Mouse (Mus musculus) CH12.LX (cell line): ENCODE measurements at regions not wholly inside any gene's neighbourhood (a gene's known extent, or its start where the extent isn't known, plus 50 kb on each side); places are given as distances from the start of the nearest gene placed in this dataset.

Source experiments
- BHLHE40 ChIP-seq: IDR thresholded peaks from 2 replicates; pipeline ENCODE4 v1.6.1; 2011; ENCODE audit warnings: mild to moderate bottlenecking, low read depth, low read length, improper control_type of control experiment
- CHD1 ChIP-seq: IDR thresholded peaks from 2 replicates; pipeline ENCODE4 v1.6.1; 2012; ENCODE audit warnings: low read depth, low read length, improper control_type of control experiment, inconsistent platforms
- CHD2 ChIP-seq: IDR thresholded peaks from 2 replicates; pipeline ENCODE4 v1.6.1; 2011; ENCODE audit warnings: low read length, improper control_type of control experiment
- CTCF ChIP-seq, 2 experiments: IDR thresholded peaks in 1 of 2; conservative IDR thresholded peaks in 1 of 2; 2 replicates each; pipeline ENCODE4 v1.5.1; 2011 to 2012; ENCODE audit warnings: low read depth in 2 of 2, low read length in 2 of 2, improper control_type of control experiment in 1 of 2, inconsistent platforms in 1 of 2, mild to moderate bottlenecking in 1 of 2, moderate library complexity in 1 of 2
- E2F4 ChIP-seq: IDR thresholded peaks from 2 replicates; pipeline ENCODE4 v1.6.1; 2011; ENCODE audit warnings: low read depth, low read length, improper control_type of control experiment; ENCODE audit not compliant: insufficient replicate concordance
- EP300 ChIP-seq: IDR thresholded peaks from 2 replicates; pipeline ENCODE4 v1.6.1; 2011; ENCODE audit warnings: low read length, improper control_type of control experiment
- HCFC1 ChIP-seq: IDR thresholded peaks from 2 replicates; pipeline ENCODE4 v1.6.1; 2012; ENCODE audit warnings: low read depth, mild to moderate bottlenecking, inconsistent platforms, low read length, improper control_type of control experiment
- JUN ChIP-seq: IDR thresholded peaks from 2 replicates; pipeline ENCODE4 v1.6.1; 2011; ENCODE audit warnings: low read depth, mild to moderate bottlenecking, low read length, improper control_type of control experiment, moderate library complexity; ENCODE audit not compliant: insufficient read depth
- JUND ChIP-seq: conservative IDR thresholded peaks from 2 replicates; pipeline ENCODE4 v1.6.1; 2011; ENCODE audit warnings: low read depth, low read length, improper control_type of control experiment
- MAFK ChIP-seq: IDR thresholded peaks from 2 replicates; pipeline ENCODE4 v1.6.1; 2011; ENCODE audit warnings: low read length, improper control_type of control experiment; ENCODE audit not compliant: insufficient replicate concordance
- MYC ChIP-seq: IDR thresholded peaks from 2 replicates; pipeline ENCODE4 v1.6.1; 2011; ENCODE audit warnings: low read depth, mild to moderate bottlenecking, improper control_type of control experiment, low read length
- POLR2A ChIP-seq: IDR thresholded peaks from 2 replicates; pipeline ENCODE4 v1.6.1; 2011; ENCODE audit warnings: low read depth, mild to moderate bottlenecking, improper control_type of control experiment, low read length
- POLR2AphosphoS2 ChIP-seq: IDR thresholded peaks from 2 replicates; pipeline ENCODE4 v1.6.1; 2011; ENCODE audit warnings: low read depth, low read length, improper control_type of control experiment

DNA sequence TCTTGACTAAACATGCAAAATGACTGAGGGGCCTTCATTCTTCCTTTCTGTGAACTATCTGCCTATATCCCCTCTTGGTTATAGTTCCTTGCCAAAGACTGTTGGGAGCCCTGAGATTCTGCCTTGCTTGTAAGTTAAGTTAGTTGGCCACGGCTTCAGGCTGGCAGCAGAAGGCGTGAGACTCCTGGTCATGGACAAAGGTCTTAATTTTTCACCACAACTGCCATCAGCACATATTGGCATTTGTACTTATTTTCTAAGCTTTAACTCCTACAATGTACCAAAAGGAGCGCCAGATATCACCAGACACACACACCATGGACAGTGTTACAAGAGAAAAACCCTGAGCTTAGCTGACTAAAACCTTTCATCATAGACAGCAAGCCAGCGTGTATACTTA lies 56.7 kb upstream of the Abcd3 start:
- TF ChIP-seq CTCF (conservative IDR thresholded peaks at IDR 0.05 in 1 of 2, IDR thresholded peaks at IDR 0.05 in 1 of 2; ENCODE audit: low read depth in 2 of 2, low read length in 2 of 2): no peak
- TF ChIP-seq EP300: no peak
- no peak for TF ChIP-seq POLR2A
- TF ChIP-seq MYC: no peak
- TF ChIP-seq HCFC1: no peak
- TF ChIP-seq POLR2AphosphoS2: no peak
- no peak for TF ChIP-seq MAFK
- no peak for TF ChIP-seq E2F4
- no peak for TF ChIP-seq BHLHE40
- no peak for TF ChIP-seq CHD2
- no peak for TF ChIP-seq JUN
- TF ChIP-seq CHD1: no peak
- no peak for TF ChIP-seq JUND
